ENCODE assay signal across 8 mouse cellular contexts in the genomic region with DNA sequence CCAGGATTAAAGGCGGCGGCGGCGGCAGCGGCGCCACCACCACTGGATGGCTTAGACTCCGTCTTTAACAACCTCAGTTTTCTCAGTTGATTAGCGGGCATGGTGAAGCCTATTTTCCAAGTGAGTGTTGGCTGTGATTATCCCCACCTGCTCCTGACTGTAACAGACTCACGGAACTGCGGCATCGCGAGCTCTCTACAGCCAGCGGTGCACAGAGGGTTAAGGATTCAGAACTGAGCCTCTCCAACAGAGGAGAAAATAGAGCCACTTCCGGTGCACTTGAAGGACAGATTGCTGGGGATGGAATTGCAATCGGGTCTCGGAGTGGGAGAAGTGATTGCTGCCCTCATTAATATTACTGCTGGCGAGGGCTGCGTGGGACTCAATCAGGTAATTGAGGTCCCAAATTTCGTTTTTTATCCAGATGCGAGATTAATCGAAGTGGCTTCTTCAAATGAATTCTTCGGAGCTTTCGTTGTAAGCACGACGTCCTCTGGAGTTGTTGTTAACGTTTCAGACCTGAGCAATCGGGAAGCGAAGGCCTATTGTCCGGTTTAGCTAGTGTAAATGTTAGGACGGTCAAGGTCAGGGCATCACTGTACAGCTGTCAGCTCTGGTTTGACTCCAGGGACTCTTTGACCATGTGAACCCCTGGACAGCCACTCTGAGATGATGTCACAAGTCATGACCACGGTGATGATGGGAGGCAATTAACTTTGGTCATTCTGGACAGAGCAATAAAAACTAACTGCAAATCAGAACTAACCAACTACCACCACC.
A peak's percentile ranks its signal among the peaks of the same experiment; 100 is the strongest.
DNase-seq lines count a peak whose midpoint lies in the region; ATAC-seq and TF ChIP-seq lines count a peak whose summit lies in the region.

No protein-coding gene starts in this region.

- no peak overlapping the region for H3K9ac ChIP-seq in kidney, embryonic 15.5 days
- H3K9ac ChIP-seq in embryonic facial prominence, embryonic 13.5 days, result peak overlapping the region; percentile 49
- no peak overlapping the region for H3K9ac ChIP-seq in hindbrain, embryonic 16.5 days (ENCODE audit: low read depth, low read length)
- H3K9ac ChIP-seq in midbrain, postnatal 0 days (replicated peaks; ENCODE audit: low read length, poor library complexity, severe bottlenecking), result no peak overlapping the region

- no peaks in the 10 kb centered on the region for H3K9me3 ChIP-seq in kidney, embryonic 15.5 days (replicated peaks)
- H3K9me3 ChIP-seq in embryonic facial prominence, embryonic 13.5 days, result no peaks in the 10 kb centered on the region
- no peaks in the 10 kb centered on the region for H3K9me3 ChIP-seq in hindbrain, embryonic 16.5 days (ENCODE audit: control insufficient read depth, low read length)
- no peaks in the 10 kb centered on the region for H3K9me3 ChIP-seq in midbrain, postnatal 0 days (ENCODE audit: low read length)

- no peak for ATAC-seq in kidney, embryonic 15.5 days (replicated peaks; ENCODE audit: low FRiP score)
- ATAC-seq in embryonic facial prominence, embryonic 13.5 days (ENCODE audit: insufficient number of reproducible peaks, insufficient read depth, low FRiP score, low TSS enrichment, low read depth), result no peak
- ATAC-seq in hindbrain, embryonic 16.5 days, result no peak
- ATAC-seq in midbrain, postnatal 0 days (ENCODE audit: low FRiP score), result no peak

- H3K4me2 ChIP-seq in kidney, embryonic 15.5 days, result peak overlapping the region; percentile 47
- peak overlapping the region; percentile 56 for H3K4me2 ChIP-seq in embryonic facial prominence, embryonic 13.5 days
- peak overlapping the region; percentile 35 for H3K4me2 ChIP-seq in hindbrain, embryonic 16.5 days (ENCODE audit: low read length)
- H3K4me2 ChIP-seq in midbrain, postnatal 0 days (ENCODE audit: low read depth, low read length, poor library complexity, severe bottlenecking), result peak overlapping the region; percentile 30; the same call in 1 of the 2 replicates

- peak overlapping the region; percentile 10 for H3K4me3 ChIP-seq in kidney, embryonic 15.5 days (replicated peaks)
- H3K4me3 ChIP-seq in embryonic facial prominence, embryonic 13.5 days, result peak overlapping the region; percentile 20
- peak overlapping the region; percentile 16 for H3K4me3 ChIP-seq in hindbrain, embryonic 16.5 days (ENCODE audit: low read length)
- H3K4me3 ChIP-seq in midbrain, postnatal 0 days (ENCODE audit: low read depth, low read length), result peak overlapping the region; percentile 16; the same call in 1 of the 2 replicates

- H3K36me3 ChIP-seq in kidney, embryonic 15.5 days, result no peaks in the 10 kb centered on the region
- no peaks in the 10 kb centered on the region for H3K36me3 ChIP-seq in embryonic facial prominence, embryonic 13.5 days
- no peaks in the 10 kb centered on the region for H3K36me3 ChIP-seq in hindbrain, embryonic 16.5 days (ENCODE audit: control insufficient read depth, insufficient read depth, low read length)
- H3K36me3 ChIP-seq in midbrain, postnatal 0 days (ENCODE audit: insufficient read depth, low read length), result no peaks in the 10 kb centered on the region

- no peak for TF ChIP-seq CTCF in midbrain, postnatal 0 days (IDR thresholded peaks at IDR 0.05)

- no peak for DNase-seq in kidney, postnatal 14 days
- DNase-seq in midbrain, postnatal 0 days (ENCODE audit: low spot score), result peak; percentile 51
- DNase-seq in urinary bladder, postnatal 36 days (ENCODE audit: low spot score in 2 of 2), result no peak
- no peak for DNase-seq in frontal cortex, postnatal 10 days (ENCODE audit: low spot score in 2 of 2)
- DNase-seq in cerebellum, adult 9-10 months, result no peak

- WGBS in kidney, embryonic 15.5 days, result 56% methylated on average over 31 of the region's 31 CpGs
- WGBS in embryonic facial prominence, embryonic 13.5 days, result 52% methylated on average over 31 of the region's 31 CpGs
- 61% methylated on average over 31 of the region's 31 CpGs for WGBS in hindbrain, embryonic 16.5 days
- WGBS in midbrain, postnatal 0 days, result 59% methylated on average over 31 of the region's 31 CpGs

- H3K27ac ChIP-seq in kidney, embryonic 15.5 days, result no peak overlapping the region
- no peak overlapping the region for H3K27ac ChIP-seq in embryonic facial prominence, embryonic 13.5 days
- H3K27ac ChIP-seq in hindbrain, embryonic 16.5 days (ENCODE audit: low read depth, low read length), result no peak overlapping the region
- no peak overlapping the region for H3K27ac ChIP-seq in midbrain, postnatal 0 days (ENCODE audit: low read depth, low read length)

- no peaks in the 10 kb centered on the region for H3K27me3 ChIP-seq in kidney, embryonic 15.5 days
- H3K27me3 ChIP-seq in embryonic facial prominence, embryonic 13.5 days, result no peaks in the 10 kb centered on the region
- H3K27me3 ChIP-seq in hindbrain, embryonic 16.5 days (replicated peaks; ENCODE audit: control insufficient read depth, insufficient read depth, low read length), result no peaks in the 10 kb centered on the region
- no peaks in the 10 kb centered on the region for H3K27me3 ChIP-seq in midbrain, postnatal 0 days (ENCODE audit: insufficient read depth, low read length)

- H3K4me1 ChIP-seq in kidney, embryonic 15.5 days, result peaks cover 10% of the 10 kb centered on the region; the same call in 1 of the 2 replicates
- peaks cover 7% of the 10 kb centered on the region; the same call in 1 of the 2 replicates for H3K4me1 ChIP-seq in embryonic facial prominence, embryonic 13.5 days
- no peaks in the 10 kb centered on the region for H3K4me1 ChIP-seq in hindbrain, embryonic 16.5 days (ENCODE audit: control insufficient read depth, insufficient read depth, low read depth, low read length)
- no peaks in the 10 kb centered on the region for H3K4me1 ChIP-seq in midbrain, postnatal 0 days (ENCODE audit: insufficient read depth, low read length)
